Mouse (Mus musculus): ENCODE results near the gene Syne2. TPM values are rescaled to one million over a fixed set of nuclear protein-coding genes. Genes with fewer than 3 reads are reported as not detected.

The Syne2 gene
- polyA plus RNA-seq, 1 experiment from 2014 or later, result 97.5 TPM

DNA sequence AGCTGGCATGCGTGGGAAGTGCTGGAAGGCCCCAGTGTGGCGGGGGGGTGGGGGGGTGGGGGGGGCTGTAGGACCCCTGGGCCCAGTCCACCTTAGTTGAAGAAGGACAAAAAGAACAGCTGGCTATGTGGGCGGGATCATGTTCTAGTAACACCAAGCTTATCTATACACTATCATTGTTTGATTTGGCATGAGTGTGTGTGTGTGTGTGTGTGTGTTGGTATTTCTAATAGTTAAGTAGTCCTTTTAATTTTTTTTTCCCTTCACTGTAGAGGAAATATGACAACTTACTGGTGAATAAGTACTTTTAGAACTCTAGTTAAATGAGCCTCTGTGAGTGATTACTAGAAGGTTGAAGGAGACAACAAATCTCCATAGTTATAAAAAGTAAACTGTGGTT is 230.0 kb downstream of the Syne2 start:
- no peaks in the 10 kb centered on the region for H3K9me3 ChIP-seq (ENCODE audit: control insufficient read depth, low read length)
- H3K27me3 ChIP-seq (ENCODE audit: control insufficient read depth, insufficient read depth, low read length), result no peaks in the 10 kb centered on the region
- no peak overlapping the region for H3K4me3 ChIP-seq (ENCODE audit: low read depth, low read length)
- ATAC-seq (ENCODE audit: low FRiP score) (no peak), DNase-seq (ENCODE audit: low spot score) (no peak)
- WGBS, result 75% methylated on average over 3 of the region's 3 CpGs
- no peak overlapping the region for H3K9ac ChIP-seq (ENCODE audit: low read depth, low read length)
- H3K4me2 ChIP-seq (replicated peaks; ENCODE audit: low read depth, low read length), result no peak overlapping the region
- peaks cover 6% of the 10 kb centered on the region; the same call in 1 of the 2 replicates for H3K36me3 ChIP-seq (ENCODE audit: control insufficient read depth, insufficient read depth, low read length)
- H3K27ac ChIP-seq (ENCODE audit: low read depth, low read length), result no peak overlapping the region
- no peaks in the 10 kb centered on the region for H3K4me1 ChIP-seq (replicated peaks; ENCODE audit: control insufficient read depth, insufficient read depth, low read length)

DNA sequence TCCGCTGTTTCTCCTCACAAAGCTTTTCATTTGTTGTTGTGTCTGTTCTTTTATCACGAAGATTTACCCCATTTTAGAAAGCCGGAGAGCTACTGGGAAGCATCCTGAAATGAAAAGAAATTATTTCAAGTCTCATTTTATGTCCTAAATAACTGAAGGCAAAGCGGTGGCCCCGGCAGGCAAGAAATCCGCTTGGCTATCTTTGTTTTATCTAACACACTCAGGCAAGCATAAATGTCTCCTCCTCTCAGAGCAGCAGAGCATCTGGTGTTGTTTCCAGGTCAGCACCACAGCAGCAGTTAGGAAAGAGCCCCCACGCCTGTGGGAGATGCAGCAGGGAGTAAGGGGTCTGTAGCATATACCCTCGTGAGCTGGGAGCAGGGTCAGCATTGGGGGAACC is 230.7 kb downstream of the Syne2 start:
- ATAC-seq (ENCODE audit: low FRiP score), result no peak
- Histone ChIP-seq H3K36me3 (ENCODE audit: control insufficient read depth, insufficient read depth, low read length) (peaks cover 1% of the 10 kb centered on the region; the same call in 1 of the 2 replicates), H3K4me3 (ENCODE audit: low read depth, low read length) (no peak overlapping the region), H3K9me3 (ENCODE audit: control insufficient read depth, low read length) (no peaks in the 10 kb centered on the region), H3K27ac (ENCODE audit: low read depth, low read length) (no peak overlapping the region), H3K9ac (ENCODE audit: low read depth, low read length) (no peak overlapping the region), H3K27me3 (ENCODE audit: control insufficient read depth, insufficient read depth, low read length) (no peaks in the 10 kb centered on the region), H3K4me1 (replicated peaks; ENCODE audit: control insufficient read depth, insufficient read depth, low read length) (no peaks in the 10 kb centered on the region), H3K4me2 (replicated peaks; ENCODE audit: low read depth, low read length) (no peak overlapping the region)
- DNase-seq (ENCODE audit: low spot score), result no peak
- 88% methylated on average over 8 of the region's 8 CpGs for WGBS

DNA sequence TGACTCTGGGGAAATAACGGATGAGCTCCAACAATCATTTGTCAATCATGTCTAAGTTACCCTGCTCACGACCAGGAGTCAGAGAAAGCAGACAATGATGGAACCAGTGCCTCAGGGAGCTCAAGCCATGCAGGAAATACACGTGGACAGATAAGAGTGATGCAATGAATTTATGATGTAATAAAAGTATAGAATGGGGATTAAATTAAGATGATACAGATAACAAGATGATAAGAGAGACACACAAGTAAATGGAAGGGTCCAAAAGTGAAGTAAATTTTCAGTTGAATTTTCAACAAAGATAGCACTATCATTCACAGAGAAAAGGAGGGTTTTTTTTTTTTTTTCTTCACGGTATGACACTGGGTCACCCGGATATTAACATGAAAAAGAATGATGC is 231.4 kb downstream of the Syne2 start:
- no peak for DNase-seq (ENCODE audit: low spot score)
- Histone ChIP-seq H3K4me3 (ENCODE audit: low read depth, low read length) (no peak overlapping the region), H3K27ac (ENCODE audit: low read depth, low read length) (no peak overlapping the region), H3K36me3 (ENCODE audit: control insufficient read depth, insufficient read depth, low read length) (no peaks in the 10 kb centered on the region; the same call in 1 of the 2 replicates), H3K9ac (ENCODE audit: low read depth, low read length) (no peak overlapping the region), H3K4me2 (replicated peaks; ENCODE audit: low read depth, low read length) (no peak overlapping the region), H3K9me3 (ENCODE audit: control insufficient read depth, low read length) (no peaks in the 10 kb centered on the region), H3K27me3 (ENCODE audit: control insufficient read depth, insufficient read depth, low read length) (no peaks in the 10 kb centered on the region), H3K4me1 (replicated peaks; ENCODE audit: control insufficient read depth, insufficient read depth, low read length) (no peaks in the 10 kb centered on the region)
- 82% methylated on average over 5 of the region's 5 CpGs for WGBS
- ATAC-seq (ENCODE audit: low FRiP score), result no peak

DNA sequence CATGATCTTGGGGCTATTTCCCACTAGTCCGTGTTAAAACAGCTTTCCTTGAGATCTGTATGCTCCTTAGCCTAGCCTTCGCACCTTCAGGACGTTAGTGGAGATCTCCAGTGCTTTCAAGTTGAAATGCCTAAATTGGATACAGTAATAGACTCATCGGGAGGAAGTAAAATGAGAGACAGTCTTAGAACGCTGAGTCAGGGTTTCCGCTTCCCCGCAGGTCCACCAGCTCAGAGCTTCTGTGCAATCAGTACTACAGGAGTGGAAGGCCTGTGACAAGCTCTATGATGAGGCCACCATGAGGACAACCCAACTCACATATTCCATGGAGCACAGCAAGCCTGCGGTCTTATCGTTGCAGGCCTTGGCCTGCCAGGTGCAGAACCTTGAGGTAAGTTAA is 233.9 kb downstream of the Syne2 start:
- DNase-seq (ENCODE audit: low spot score) (no peak), ATAC-seq (ENCODE audit: low FRiP score) (no peak)
- Histone ChIP-seq H3K4me3 (ENCODE audit: low read depth, low read length) (no peak overlapping the region), H3K9ac (ENCODE audit: low read depth, low read length) (no peak overlapping the region), H3K27ac (ENCODE audit: low read depth, low read length) (no peak overlapping the region), H3K4me2 (replicated peaks; ENCODE audit: low read depth, low read length) (no peak overlapping the region), H3K36me3 (ENCODE audit: control insufficient read depth, insufficient read depth, low read length) (peaks cover 3% of the 10 kb centered on the region; the same call in 1 of the 2 replicates), H3K9me3 (ENCODE audit: control insufficient read depth, low read length) (no peaks in the 10 kb centered on the region), H3K4me1 (replicated peaks; ENCODE audit: control insufficient read depth, insufficient read depth, low read length) (no peaks in the 10 kb centered on the region), H3K27me3 (ENCODE audit: control insufficient read depth, insufficient read depth, low read length) (no peaks in the 10 kb centered on the region)
- 93% methylated on average over 9 of the region's 9 CpGs for WGBS

DNA sequence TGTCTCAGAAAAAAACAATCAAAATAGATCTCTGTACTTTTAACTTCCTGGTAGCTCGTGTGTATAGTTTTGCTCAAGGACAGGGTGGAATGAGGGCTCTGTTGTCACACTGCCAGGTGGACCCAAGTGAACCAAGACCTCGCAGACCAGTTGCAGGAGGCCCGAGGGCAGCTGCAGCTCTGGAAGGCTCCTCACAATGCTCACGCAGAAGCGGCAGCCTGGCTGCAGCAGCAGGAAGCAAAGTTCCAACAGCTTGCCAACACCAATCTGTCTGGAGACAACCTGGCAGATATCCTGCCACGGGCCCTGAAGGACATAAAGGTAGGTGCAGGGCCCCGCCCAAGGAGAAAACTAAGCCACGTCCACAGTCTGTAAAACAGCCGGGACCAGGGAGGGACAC is 236.7 kb downstream of the Syne2 start:
- no peak overlapping the region for H3K27ac ChIP-seq (ENCODE audit: low read depth, low read length)
- DNase-seq (ENCODE audit: low spot score), result no peak
- H3K36me3 ChIP-seq (ENCODE audit: control insufficient read depth, insufficient read depth, low read length), result peaks cover 3% of the 10 kb centered on the region; the same call in 1 of the 2 replicates
- no peaks in the 10 kb centered on the region for H3K9me3 ChIP-seq (ENCODE audit: control insufficient read depth, low read length)
- no peak for ATAC-seq (ENCODE audit: low FRiP score)
- no peaks in the 10 kb centered on the region for H3K4me1 ChIP-seq (replicated peaks; ENCODE audit: control insufficient read depth, insufficient read depth, low read length)
- WGBS, result 93% methylated on average over 9 of the region's 9 CpGs
- no peaks in the 10 kb centered on the region for H3K27me3 ChIP-seq (ENCODE audit: control insufficient read depth, insufficient read depth, low read length)
- H3K9ac ChIP-seq (ENCODE audit: low read depth, low read length), result no peak overlapping the region
- no peak overlapping the region for H3K4me3 ChIP-seq (ENCODE audit: low read depth, low read length)
- no peak overlapping the region for H3K4me2 ChIP-seq (replicated peaks; ENCODE audit: low read depth, low read length)

DNA sequence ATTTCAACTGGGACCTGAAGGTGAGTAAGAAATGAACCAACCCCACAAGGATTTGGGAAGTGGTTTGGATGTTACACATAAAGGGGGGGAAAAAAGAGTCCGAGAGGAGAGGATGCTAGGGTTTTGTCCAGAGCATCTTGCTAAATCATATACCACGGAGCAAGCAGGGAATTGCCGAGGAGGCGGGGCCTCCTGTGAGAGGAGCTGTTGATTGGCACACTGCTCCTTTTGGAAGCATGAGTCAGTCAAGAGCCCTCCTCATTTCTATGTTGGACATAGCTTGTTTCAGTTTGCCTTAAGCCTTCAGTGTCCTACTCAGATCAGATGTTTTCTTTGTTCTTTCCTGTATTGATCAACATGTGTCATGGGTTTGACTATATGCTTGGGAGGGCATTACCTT is 245.1 kb downstream of the Syne2 start:
- Histone ChIP-seq H3K4me2 (replicated peaks; ENCODE audit: low read depth, low read length) (no peak overlapping the region), H3K4me1 (replicated peaks; ENCODE audit: control insufficient read depth, insufficient read depth, low read length) (no peaks in the 10 kb centered on the region), H3K27ac (ENCODE audit: low read depth, low read length) (no peak overlapping the region), H3K27me3 (ENCODE audit: control insufficient read depth, insufficient read depth, low read length) (no peaks in the 10 kb centered on the region), H3K9ac (ENCODE audit: low read depth, low read length) (no peak overlapping the region), H3K9me3 (ENCODE audit: control insufficient read depth, low read length) (no peaks in the 10 kb centered on the region), H3K36me3 (ENCODE audit: control insufficient read depth, insufficient read depth, low read length) (0 out of 2 replicates have a peak, but pooled peaks cover 2% of the 10 kb centered on the region), H3K4me3 (ENCODE audit: low read depth, low read length) (no peak overlapping the region)
- no peak for DNase-seq (ENCODE audit: low spot score)
- 90% methylated on average over 4 of the region's 4 CpGs for WGBS
- no peak for ATAC-seq (ENCODE audit: low FRiP score)

DNA sequence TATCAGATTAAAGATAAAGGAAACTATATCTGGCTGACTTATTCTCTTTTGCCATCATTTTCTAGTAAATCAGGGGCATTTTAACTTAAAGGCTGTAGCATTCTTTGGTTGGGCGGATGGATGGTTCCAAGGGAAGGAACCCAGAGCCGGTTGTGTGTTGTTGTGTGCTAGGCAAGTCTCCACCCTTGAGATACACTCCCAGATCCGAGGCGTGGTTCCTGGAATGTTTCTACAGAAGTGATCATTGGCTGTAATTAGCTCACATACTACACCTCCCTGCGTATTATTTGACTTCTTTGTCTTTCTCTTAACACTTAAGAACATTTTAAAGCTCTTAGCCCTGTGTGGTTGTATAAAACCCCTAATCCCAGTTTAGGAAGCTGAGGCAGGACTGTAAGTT is 252.5 kb downstream of the Syne2 start:
- Histone ChIP-seq H3K9ac (ENCODE audit: low read depth, low read length) (no peak overlapping the region), H3K27me3 (ENCODE audit: control insufficient read depth, insufficient read depth, low read length) (no peaks in the 10 kb centered on the region), H3K4me1 (replicated peaks; ENCODE audit: control insufficient read depth, insufficient read depth, low read length) (peaks cover 4% of the 10 kb centered on the region; the same call in 1 of the 2 replicates), H3K36me3 (ENCODE audit: control insufficient read depth, insufficient read depth, low read length) (no peaks in the 10 kb centered on the region), H3K27ac (ENCODE audit: low read depth, low read length) (no peak overlapping the region), H3K9me3 (ENCODE audit: control insufficient read depth, low read length) (no peaks in the 10 kb centered on the region), H3K4me3 (ENCODE audit: low read depth, low read length) (no peak overlapping the region), H3K4me2 (replicated peaks; ENCODE audit: low read depth, low read length) (no peak overlapping the region)
- ATAC-seq (ENCODE audit: low FRiP score) (no peak), DNase-seq (ENCODE audit: low spot score) (no peak)
- 92% methylated on average over 5 of the region's 5 CpGs for WGBS

DNA sequence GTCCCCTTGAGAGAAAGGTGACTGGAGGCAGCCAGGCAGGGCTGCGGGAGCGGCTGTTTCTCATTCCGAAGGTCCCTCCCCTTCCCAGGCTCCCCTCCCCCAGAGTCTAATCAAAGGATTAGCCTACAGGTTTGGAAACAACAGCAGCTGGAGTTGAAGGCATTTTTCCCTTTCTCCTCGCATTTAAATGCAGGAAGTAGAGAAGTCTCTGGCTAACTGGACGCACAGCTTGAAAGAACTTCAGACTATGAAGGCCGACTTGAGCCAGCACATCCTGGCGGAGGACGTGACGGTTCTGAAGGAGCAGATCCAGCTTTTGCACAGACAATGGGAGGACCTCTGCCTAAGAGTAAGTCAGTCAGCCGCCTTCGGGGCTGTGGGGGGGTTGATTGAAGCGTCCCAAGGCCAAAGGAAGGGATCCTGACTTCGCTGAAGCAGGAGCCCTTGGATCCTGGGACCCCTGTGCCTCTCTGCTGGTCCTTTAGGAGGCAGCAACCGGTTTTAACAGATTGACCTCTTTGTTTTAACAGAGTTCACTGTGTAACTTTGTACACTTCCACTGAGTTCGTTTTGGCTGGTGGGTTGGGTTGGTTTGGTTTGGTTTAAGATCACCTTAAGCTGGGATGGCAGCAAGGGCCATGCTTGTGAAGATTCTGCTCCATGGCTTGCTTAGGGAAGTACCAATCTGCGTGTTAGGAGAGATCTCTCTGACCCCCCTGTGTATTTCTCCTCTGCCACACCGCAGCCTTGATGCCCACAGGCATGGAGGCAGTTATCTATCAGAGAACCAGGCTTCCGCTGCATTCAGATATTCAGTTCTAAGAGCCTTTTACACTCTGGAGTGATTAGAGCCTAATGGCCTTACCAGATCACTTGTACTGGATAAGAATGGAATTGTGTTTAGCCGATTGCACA is 254.3 kb downstream of the Syne2 start:
- peak; percentile 69 for DNase-seq (ENCODE audit: low spot score)
- Histone ChIP-seq H3K9ac (ENCODE audit: low read depth, low read length) (peak overlapping the region; percentile 46; the same call in 1 of the 2 replicates), H3K4me1 (replicated peaks; ENCODE audit: control insufficient read depth, insufficient read depth, low read length) (peaks cover 4% of the 10 kb centered on the region; the same call in 1 of the 2 replicates)

More for the DNA sequence above, 254.3 kb downstream of the Syne2 start:
- Histone ChIP-seq H3K4me2 (replicated peaks; ENCODE audit: low read depth, low read length) (peak overlapping the region; percentile 34), H3K9me3 (ENCODE audit: control insufficient read depth, low read length) (no peaks in the 10 kb centered on the region), H3K36me3 (ENCODE audit: control insufficient read depth, insufficient read depth, low read length) (no peaks in the 10 kb centered on the region), H3K4me3 (ENCODE audit: low read depth, low read length) (peak overlapping the region; percentile 22), H3K27ac (ENCODE audit: low read depth, low read length) (peak overlapping the region; percentile 69), H3K27me3 (ENCODE audit: control insufficient read depth, insufficient read depth, low read length) (no peaks in the 10 kb centered on the region)
- WGBS, result 5% methylated on average over 19 of the region's 19 CpGs
- ATAC-seq (ENCODE audit: low FRiP score), result no peak

Measured in hindbrain, embryonic 11.5 days (tissue).